Mouse (Mus musculus) regulatory T cell (primary cell): ENCODE results near the gene Ilkap.

Experiments used
- in situ Hi-C: fragments of 300-600 bp; cut with MboI, MseI; formaldehyde crosslinking; loops from one replicate; pipeline ENCODE4 v1.15.1; 2025; ENCODE audit warnings: high pct_unique_total_duplicates

Gene Ilkap

GRCm38 (mm10) chr1:91398260-91399062, at the start of gene Ilkap:
Gene Ilkap (minus strand): TSS chr1:91398815.
- in situ Hi-C loops: no loop called here

GRCm38 (mm10) chr1:91446511-91446910, 47.9 kb upstream of the Ilkap start:
- in situ Hi-C loops: no loop called here

GRCm38 (mm10) chr1:91446060-91446459, 47.4 kb upstream of the Ilkap start:
- in situ Hi-C loops: no loop called here

- in situ Hi-C loops: no loop called here
Measured at GRCm38 (mm10) chr1:91444841-91445830, 46.5 kb upstream of the Ilkap start.

- in situ Hi-C loops: no loop called here
Measured at GRCm38 (mm10) chr1:91442350-91442990, 43.9 kb upstream of the Ilkap start.

GRCm38 (mm10) chr1:91441855-91442254, 43.2 kb upstream of the Ilkap start:
- in situ Hi-C loops: no loop called here

GRCm38 (mm10) chr1:91439776-91440175, 41.2 kb upstream of the Ilkap start:
- in situ Hi-C loops: no loop called here

- in situ Hi-C loops: no loop called here
Measured at GRCm38 (mm10) chr1:91437573-91437972, 39.0 kb upstream of the Ilkap start.

GRCm38 (mm10) chr1:91437083-91437400, 38.4 kb upstream of the Ilkap start:
- in situ Hi-C loops: no loop called here

GRCm38 (mm10) chr1:91436380-91437082, 37.9 kb upstream of the Ilkap start:
- in situ Hi-C loops: no loop called here

- in situ Hi-C loops: no loop called here
Measured at GRCm38 (mm10) chr1:91435606-91436130, 37.1 kb upstream of the Ilkap start.

GRCm38 (mm10) chr1:91434905-91435304, 36.3 kb upstream of the Ilkap start:
- in situ Hi-C loops: no loop called here

- in situ Hi-C loops: no loop called here
Measured at GRCm38 (mm10) chr1:91430761-91431160, 32.1 kb upstream of the Ilkap start.

GRCm38 (mm10) chr1:91429212-91429611, 30.6 kb upstream of the Ilkap start:
- in situ Hi-C loops: loop anchor here (5.0 kb wide), 1 partner anchor 53 kb away; no protein-coding TSS in a partner anchor

- in situ Hi-C loops: loop anchor here (5.0 kb wide), 1 partner anchor 54 kb away; no protein-coding TSS in a partner anchor
Measured at GRCm38 (mm10) chr1:91428614-91429013, 30.0 kb upstream of the Ilkap start.

- in situ Hi-C loops: loop anchor here (5.0 kb wide), 1 partner anchor 56 kb away; no protein-coding TSS in a partner anchor
Measured at GRCm38 (mm10) chr1:91426397-91426796, 27.8 kb upstream of the Ilkap start.

- in situ Hi-C loops: no loop called here
Measured at GRCm38 (mm10) chr1:91420601-91421065, 22.0 kb upstream of the Ilkap start.

GRCm38 (mm10) chr1:91419862-91420600, 21.4 kb upstream of the Ilkap start:
- in situ Hi-C loops: no loop called here

GRCm38 (mm10) chr1:91417991-91418390, 19.4 kb upstream of the Ilkap start:
- in situ Hi-C loops: no loop called here

- in situ Hi-C loops: no loop called here
Measured at GRCm38 (mm10) chr1:91415311-91415710, 16.7 kb upstream of the Ilkap start.
